Mouse (Mus musculus) liver, embryonic 11.5 days (tissue): Measurements from ENCODE around the gene Isyna1. TPM values are rescaled to one million over a fixed set of nuclear protein-coding genes. Genes with fewer than 3 reads are reported as not detected.

Source experiments
- ATAC-seq: fragments of 200-750 bp; cut with Nextera tagmentation; replicated peaks from 2 replicates; pipeline ENCODE4 v1.8.0; 2017; ENCODE audit warnings: moderate number of reproducible peaks, mild to moderate bottlenecking, moderate TSS enrichment, moderate library complexity; ENCODE audit not compliant: low FRiP score
- DNase-seq: peaks from one replicate; pipeline ENCODE4 v3.0.0-alpha.2; 2017; ENCODE audit warnings: low spot score
- H3K27ac ChIP-seq: fragments of 300-500 bp; sonication (generic); 2 replicates; pipeline ENCODE4 v1.5.1; 2014; ENCODE audit warnings: mild to moderate bottlenecking, low read depth, low read length, control low read depth
- H3K27me3 ChIP-seq: fragments of 300-500 bp; sonication (generic); replicated peaks from 2 replicates; pipeline ENCODE4 v1.6.1; 2014; ENCODE audit warnings: low read length, mixed read lengths; ENCODE audit not compliant: control insufficient read depth, insufficient read depth
- H3K36me3 ChIP-seq: fragments of 300-500 bp; sonication (generic); 2 replicates; pipeline ENCODE4 v1.6.1; 2014; ENCODE audit warnings: mild to moderate bottlenecking, low read length, moderate library complexity, mixed read lengths; ENCODE audit not compliant: control insufficient read depth, insufficient read depth
- H3K4me1 ChIP-seq: fragments of 300-500 bp; sonication (generic); replicated peaks from 2 replicates; pipeline ENCODE4 v1.6.1; 2014; ENCODE audit warnings: low read length, mixed read lengths; ENCODE audit not compliant: control insufficient read depth, insufficient read depth
- H3K4me2 ChIP-seq: fragments of 300-500 bp; sonication (generic); 2 replicates; pipeline ENCODE4 v1.6.1; 2014; ENCODE audit warnings: mild to moderate bottlenecking, control low read depth, moderate library complexity
- H3K4me3 ChIP-seq: fragments of 300-500 bp; sonication (generic); 2 replicates; pipeline ENCODE4 v1.5.1; 2014; ENCODE audit warnings: low read depth, low read length, control low read depth
- H3K9ac ChIP-seq: fragments of 300-500 bp; sonication (generic); 2 replicates; pipeline ENCODE4 v1.6.1; 2014; ENCODE audit warnings: low read depth, low read length, control low read depth
- H3K9me3 ChIP-seq: fragments of 300-500 bp; sonication (generic); 2 replicates; pipeline ENCODE4 v1.6.1; 2016; ENCODE audit warnings: low read length, inconsistent platforms, mixed read lengths; ENCODE audit not compliant: control insufficient read depth
- WGBS: fragments of 180-500 bp; shearing (Covaris S2); extraction: QIAGEN DNeasy Blood & Tissue Kit; methylation state at CpG from one replicate; pipeline ENCODE4 v1.1.7; 2014; 5-methylcytosine and 5-hydroxymethylcytosine counted together
- polyA plus RNA-seq: library from polyadenylated mRNA; unstranded; fragments of >200 nt; fragmentation: Nextera tagmentation; extraction: Ambion mirVana; gene quantifications from 2 replicates; pipeline ENCODE4 v1.2.1, GENCODE M21; 2014

Gene Isyna1
- polyA plus RNA-seq, 1 experiment from 2014 or later: 177 TPM

DNA sequence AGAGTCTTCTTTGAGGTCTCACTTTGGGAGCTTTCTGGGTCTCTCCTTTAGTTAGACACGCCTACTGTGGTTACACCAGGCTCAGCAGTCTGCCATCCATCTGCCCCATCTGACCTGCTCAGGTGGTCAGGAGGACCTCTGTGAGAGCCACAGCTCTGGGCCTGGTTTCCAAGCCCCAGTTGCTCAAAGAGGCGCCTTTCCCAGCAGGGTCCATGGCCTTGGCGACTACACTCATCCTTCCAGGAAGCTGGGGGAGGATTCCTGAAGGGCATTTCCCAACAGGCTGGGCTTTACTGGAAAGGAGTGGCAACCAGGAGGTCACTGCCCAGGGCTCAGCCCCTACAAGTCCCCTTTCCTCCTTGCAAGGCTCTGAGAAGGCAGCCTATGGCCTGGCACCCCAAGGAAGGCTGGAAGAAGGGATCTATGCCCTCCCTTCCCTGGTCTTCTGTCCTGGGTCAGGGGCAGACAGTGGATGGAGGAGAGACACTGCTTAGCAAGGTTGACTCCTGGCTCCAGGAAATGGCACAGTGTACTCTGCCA, 29.4 kb upstream of the Isyna1 start:
- H3K9me3 ChIP-seq: no peaks in the 10 kb centered on the region
- no peak for ATAC-seq
- H3K27me3 ChIP-seq: no peaks in the 10 kb centered on the region
- H3K36me3 ChIP-seq: no peaks in the 10 kb centered on the region
- peak overlapping the region; percentile 13; the same call in 1 of the 2 replicates for H3K27ac ChIP-seq
- 65% methylated on average over 3 of the region's 3 CpGs for WGBS
- H3K9ac ChIP-seq: no peak overlapping the region
- no peak overlapping the region for H3K4me3 ChIP-seq
- no peak for DNase-seq
- H3K4me2 ChIP-seq: no peak overlapping the region
- H3K4me1 ChIP-seq: peaks cover 53% of the 10 kb centered on the region

- Histone ChIP-seq H3K4me1 (peaks cover 47% of the 10 kb centered on the region), H3K27ac (no peak overlapping the region), H3K9ac (no peak overlapping the region), H3K9me3 (no peaks in the 10 kb centered on the region), H3K27me3 (no peaks in the 10 kb centered on the region), H3K4me2 (no peak overlapping the region), H3K4me3 (no peak overlapping the region), H3K36me3 (no peaks in the 10 kb centered on the region)
- 45% methylated on average over 3 of the region's 3 CpGs for WGBS
- no peak for ATAC-seq
- no peak for DNase-seq
Measured at GRCm38 (mm10) chr8:70565561-70565960, 28.6 kb upstream of the Isyna1 start.

- no peaks in the 10 kb centered on the region for H3K36me3 ChIP-seq
- no peaks in the 10 kb centered on the region for H3K9me3 ChIP-seq
- no peaks in the 10 kb centered on the region for H3K27me3 ChIP-seq
- no peak overlapping the region for H3K4me3 ChIP-seq
- no peak overlapping the region for H3K4me2 ChIP-seq
- DNase-seq (no peak), ATAC-seq (no peak)
- H3K4me1 ChIP-seq: peaks cover 13% of the 10 kb centered on the region; the same call in 1 of the 2 replicates
- no peak overlapping the region for H3K27ac ChIP-seq
- H3K9ac ChIP-seq: no peak overlapping the region
Measured at GRCm38 (mm10) chr8:70570360-70570759, 23.8 kb upstream of the Isyna1 start.

DNA sequence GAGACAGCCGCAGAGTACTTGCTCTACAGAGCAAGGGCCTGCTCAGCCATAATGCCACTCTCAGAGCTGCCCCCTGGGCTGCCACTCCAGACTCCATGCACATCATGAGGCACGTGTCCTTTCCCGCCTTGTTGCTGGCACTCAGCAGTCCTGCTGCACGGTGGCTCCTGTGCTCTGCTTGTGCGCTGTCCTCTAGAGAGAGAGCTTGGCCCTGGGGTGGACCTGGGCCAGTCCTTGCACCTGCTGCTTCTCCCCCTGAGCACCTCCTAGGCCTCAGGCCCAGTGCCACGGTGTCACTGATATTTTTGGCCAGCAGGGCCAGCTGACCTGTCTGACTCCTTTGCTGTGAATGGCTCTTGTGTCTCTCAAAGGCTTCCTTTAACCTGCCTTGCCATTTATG, 23.2 kb upstream of the Isyna1 start:
- ATAC-seq (no peak), DNase-seq (no peak)
- no peaks in the 10 kb centered on the region for H3K27me3 ChIP-seq
- H3K4me1 ChIP-seq: peaks cover 9% of the 10 kb centered on the region; the same call in 1 of the 2 replicates
- WGBS: 87% methylated on average over 6 of the region's 6 CpGs
- no peak overlapping the region for H3K4me3 ChIP-seq
- no peak overlapping the region for H3K9ac ChIP-seq
- no peak overlapping the region for H3K27ac ChIP-seq
- H3K9me3 ChIP-seq: no peaks in the 10 kb centered on the region
- H3K4me2 ChIP-seq: no peak overlapping the region
- H3K36me3 ChIP-seq: no peaks in the 10 kb centered on the region

- H3K27me3 ChIP-seq: no peaks in the 10 kb centered on the region
- peaks cover 14% of the 10 kb centered on the region for H3K36me3 ChIP-seq
- no peak overlapping the region for H3K4me2 ChIP-seq
- H3K9me3 ChIP-seq: no peaks in the 10 kb centered on the region
- DNase-seq: no peak
- no peak overlapping the region for H3K9ac ChIP-seq
- H3K4me3 ChIP-seq: no peak overlapping the region
- H3K27ac ChIP-seq: no peak overlapping the region
- H3K4me1 ChIP-seq: peaks cover 9% of the 10 kb centered on the region; the same call in 1 of the 2 replicates
- ATAC-seq: no peak
Measured at GRCm38 (mm10) chr8:70574302-70574701, 19.9 kb upstream of the Isyna1 start.

GRCm38 (mm10) chr8:70574915-70575314, 19.3 kb upstream of the Isyna1 start:
- H3K4me1 ChIP-seq: peaks cover 7% of the 10 kb centered on the region; the same call in 1 of the 2 replicates
- no peaks in the 10 kb centered on the region for H3K9me3 ChIP-seq
- no peak overlapping the region for H3K9ac ChIP-seq
- no peak overlapping the region for H3K27ac ChIP-seq
- H3K4me2 ChIP-seq: no peak overlapping the region
- whole genome bisulfite sequencing: 55% methylated on average over 4 of the region's 4 CpGs
- ATAC-seq (no peak), DNase-seq (no peak)
- H3K36me3 ChIP-seq: peaks cover 14% of the 10 kb centered on the region
- no peak overlapping the region for H3K4me3 ChIP-seq
- no peaks in the 10 kb centered on the region for H3K27me3 ChIP-seq

DNA sequence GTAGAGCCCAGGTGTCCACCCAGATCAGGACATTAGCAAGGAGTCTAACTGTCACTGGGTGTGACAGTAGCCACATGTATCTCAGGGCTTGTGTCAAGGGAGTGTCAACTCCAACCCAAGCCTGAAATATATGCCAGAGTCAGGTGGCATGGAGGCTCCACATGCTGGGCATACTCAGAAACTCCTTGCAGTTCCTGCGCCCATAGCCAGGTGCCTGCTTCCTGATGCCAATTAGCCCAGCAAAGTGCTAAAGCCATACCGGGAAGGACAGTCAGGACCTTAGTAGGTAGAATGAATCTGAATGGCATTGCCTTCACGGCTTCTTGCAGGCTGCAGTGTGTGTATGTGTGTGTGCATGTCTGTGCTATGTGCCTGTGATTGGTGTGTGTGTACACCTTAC, 17.0 kb upstream of the Isyna1 start:
- no peak overlapping the region for H3K4me3 ChIP-seq
- no peaks in the 10 kb centered on the region for H3K9me3 ChIP-seq
- no peak for ATAC-seq
- 91% methylated on average over 3 of the region's 3 CpGs for WGBS
- H3K36me3 ChIP-seq: peaks cover 16% of the 10 kb centered on the region
- no peak for DNase-seq
- no peaks in the 10 kb centered on the region for H3K27me3 ChIP-seq
- H3K4me2 ChIP-seq: no peak overlapping the region
- H3K4me1 ChIP-seq: 0 out of 2 replicates have a peak, but pooled peaks cover 6% of the 10 kb centered on the region
- H3K27ac ChIP-seq: no peak overlapping the region
- no peak overlapping the region for H3K9ac ChIP-seq

DNA sequence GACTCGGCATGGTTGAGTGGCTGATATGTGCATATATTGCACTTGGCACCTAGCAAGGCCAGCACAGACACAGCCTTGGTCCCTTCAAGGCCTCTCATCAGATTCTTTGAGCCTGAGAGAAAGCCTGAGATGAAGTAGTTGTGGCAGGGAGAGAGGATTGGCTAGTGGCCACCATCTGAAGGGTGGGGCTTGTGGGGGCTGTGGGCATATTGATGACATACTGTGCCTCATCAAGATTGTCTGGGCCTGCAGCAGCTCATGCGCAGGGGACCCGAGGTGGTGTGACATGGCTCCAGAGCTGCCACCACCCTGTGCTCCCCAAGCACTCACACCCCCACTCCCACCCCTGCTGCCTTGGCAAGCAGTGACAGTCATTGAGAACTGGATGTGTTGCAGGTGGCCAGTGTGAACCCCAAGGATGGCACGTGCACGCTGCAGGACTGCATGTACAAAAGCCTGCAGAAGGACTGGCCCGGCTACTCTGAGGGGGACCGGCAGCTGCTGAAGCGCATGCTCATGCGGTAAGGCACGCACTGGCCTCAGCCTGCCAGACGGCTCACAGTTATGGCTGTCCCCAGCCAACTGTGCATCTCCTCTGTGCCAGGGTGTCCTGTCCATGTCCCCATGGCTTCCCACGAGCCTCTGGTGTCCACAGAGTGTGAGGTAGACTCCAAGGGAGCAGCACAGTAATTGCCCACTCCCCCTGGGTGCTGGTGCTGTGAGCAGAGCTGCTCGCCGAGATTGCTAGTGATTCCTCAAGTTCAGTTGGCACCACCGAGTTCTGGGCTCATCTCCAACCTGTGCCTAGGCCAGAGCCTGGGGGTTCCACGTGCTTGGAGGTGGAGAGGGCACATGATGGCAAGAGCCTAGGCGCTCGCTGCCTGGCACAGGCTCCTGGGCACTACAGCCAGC, 10.4 kb upstream of the Isyna1 start:
- H3K4me1 ChIP-seq: no peaks in the 10 kb centered on the region
- no peak overlapping the region for H3K27ac ChIP-seq
- no peak overlapping the region for H3K4me2 ChIP-seq
- H3K9ac ChIP-seq: no peak overlapping the region
- H3K36me3 ChIP-seq: peaks cover 25% of the 10 kb centered on the region
- DNase-seq (no peak), ATAC-seq (no peak)
- WGBS: 87% methylated on average over 18 of the region's 18 CpGs
- no peak overlapping the region for H3K4me3 ChIP-seq
- H3K9me3 ChIP-seq: no peaks in the 10 kb centered on the region
- H3K27me3 ChIP-seq: no peaks in the 10 kb centered on the region
